Mouse (Mus musculus) C2C12 (cell line): Measurements from ENCODE around the gene Cerk.

ENCODE experiments used
- CTCF ChIP-seq: IDR thresholded peaks from one replicate; pipeline ENCODE4 v1.5.1; 2011; ENCODE audit not compliant: control insufficient read depth, insufficient read depth, insufficient read length
- MAX ChIP-seq: IDR thresholded peaks from one replicate; pipeline ENCODE4 v1.6.1; 2011; ENCODE audit warnings: mild to moderate bottlenecking, control low read depth
- MYOD1 ChIP-seq: IDR thresholded peaks from one replicate; pipeline ENCODE4 v1.6.1; 2011; ENCODE audit warnings: low read depth; ENCODE audit not compliant: control insufficient read depth, insufficient read length
- USF1 ChIP-seq: IDR thresholded peaks from one replicate; pipeline ENCODE4 v1.6.1; 2011; ENCODE audit warnings: low read depth, mild to moderate bottlenecking, control low read depth, moderate library complexity

GRCm38 (mm10) chr15:86116421-86116820, 69.5 kb downstream of the Cerk start:
- TF ChIP-seq CTCF = no peak
- no peak for TF ChIP-seq USF1
- no peak for TF ChIP-seq MYOD1
- no peak for TF ChIP-seq MAX
